Mouse (Mus musculus) spleen, postnatal 10 days (tissue): ENCODE results near the gene Myb.
"Not testable (repeated sequence)": the region's sequence is repeated elsewhere in the genome, so short reads cannot be mapped to it uniquely, and the experiment has no call there.

Experiments used
- DNase-seq, 2 experiments: peaks; one replicate each; pipeline ENCODE4 v3.0.0; 2021 to 2022; ENCODE audit warnings: low spot score in 2 of 2

Myb gene

GRCm38 (mm10) chr10:21168466-21168865 lies 7.7 kb upstream of the Myb start:
- DNase-seq: no peak

DNA sequence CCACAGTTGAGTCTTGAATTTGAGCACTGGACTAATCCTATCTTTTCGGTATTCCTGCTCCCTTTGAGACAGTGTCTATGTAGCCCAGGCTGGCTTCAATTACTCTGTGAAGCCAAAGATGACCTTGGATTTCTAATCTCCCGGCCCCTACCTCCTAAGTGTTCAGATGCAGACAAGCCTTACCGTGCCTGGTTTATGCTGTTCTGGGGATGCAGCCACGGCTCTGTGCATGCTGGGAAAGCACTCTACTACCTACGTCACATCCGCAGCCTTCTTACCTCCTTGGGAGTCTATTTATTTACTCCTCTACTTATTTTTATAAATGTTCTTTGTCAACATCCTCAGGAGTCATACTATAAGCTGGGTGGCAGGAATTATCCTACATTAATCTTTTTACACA lies 7.1 kb upstream of the Myb start:
- DNase-seq: no peak

- DNase-seq: no peak
Observed at GRCm38 (mm10) chr10:21167165-21167564, 6.4 kb upstream of the Myb start.

GRCm38 (mm10) chr10:21165411-21165810 lies 4.6 kb upstream of the Myb start:
- DNase-seq: no peak

- DNase-seq: no peak
Observed at GRCm38 (mm10) chr10:21162124-21162523, 1.3 kb upstream of the Myb start.

DNA sequence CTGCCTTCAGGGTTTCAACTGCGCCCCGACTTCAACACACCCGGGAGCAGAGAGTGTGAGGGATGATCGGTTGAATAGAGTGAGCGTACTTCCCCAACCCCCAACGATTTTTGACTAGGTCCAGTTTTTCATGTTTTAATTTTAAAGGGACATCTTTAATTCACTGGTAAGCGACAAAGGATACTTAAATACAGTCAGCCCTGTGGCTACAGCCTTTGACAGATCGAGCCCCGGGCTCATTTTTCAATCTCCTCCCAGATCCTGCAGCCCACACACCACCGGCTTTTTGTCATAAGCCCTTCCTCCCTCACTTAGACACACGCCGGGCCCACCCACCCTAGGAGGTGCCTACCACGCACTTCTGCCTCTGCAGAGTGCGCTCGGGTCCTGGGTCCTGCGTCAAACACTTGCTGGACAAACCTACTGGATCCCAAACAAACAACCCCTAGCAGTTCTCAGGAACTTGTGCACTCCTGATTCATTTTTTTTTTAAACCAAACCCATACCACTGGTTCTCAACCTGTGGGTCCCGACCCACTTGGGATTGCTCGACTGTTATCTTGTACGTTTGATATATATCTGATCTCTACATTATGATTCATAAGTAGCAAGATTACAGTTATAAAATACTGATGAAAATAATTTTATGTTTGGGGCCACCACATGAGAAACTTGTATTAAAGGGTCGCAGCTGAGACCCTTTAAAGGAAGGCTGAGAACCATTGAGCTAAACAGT lies 743 bp upstream of the Myb start:
- DNase-seq: peak; percentile 39 to 54

DNA sequence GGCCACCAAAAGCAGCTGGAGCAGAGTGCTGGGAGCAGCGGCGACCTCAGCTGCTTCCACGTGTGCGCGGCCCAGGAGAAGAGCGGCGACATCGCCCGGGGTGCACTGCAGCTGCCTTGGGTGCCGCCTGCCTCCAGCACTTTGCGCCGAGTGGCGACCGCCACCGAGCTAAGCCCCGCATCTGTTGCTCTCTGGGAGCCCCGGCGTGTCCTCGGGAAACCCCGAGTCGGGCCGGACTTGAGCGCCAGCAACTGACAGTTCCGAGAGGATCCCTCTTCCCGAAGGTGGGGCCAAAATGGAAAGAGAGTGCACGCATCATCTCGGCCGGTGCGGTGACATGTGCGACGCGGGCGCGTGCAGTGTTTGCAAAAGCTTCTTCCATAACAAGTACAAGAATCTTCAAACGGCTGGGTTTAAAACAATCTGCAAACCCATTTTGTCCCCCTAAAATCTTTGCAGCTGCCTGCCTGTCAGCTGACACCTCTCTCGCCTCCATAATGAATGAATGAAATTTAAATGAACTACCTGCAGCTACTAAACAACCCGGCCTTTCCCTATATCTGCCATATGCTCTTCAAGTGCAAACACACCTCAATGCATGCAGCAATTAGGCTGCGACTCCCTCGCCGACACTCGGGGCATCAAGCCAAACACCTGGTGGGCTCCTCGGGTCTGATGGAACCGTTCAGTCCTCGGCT lies 938 bp downstream of the Myb start:
- DNase-seq: peak; percentile 66 to 67

GRCm38 (mm10) chr10:21158918-21159443 lies 1.8 kb downstream of the Myb start:
- DNase-seq: peak; percentile 76 to 78

- peak; percentile 65 to 79 for DNase-seq
Observed at GRCm38 (mm10) chr10:21158111-21158917, 2.5 kb downstream of the Myb start.

- no peak for DNase-seq
Observed at GRCm38 (mm10) chr10:21156953-21157499, 3.8 kb downstream of the Myb start.

- DNase-seq: no peak
Observed at GRCm38 (mm10) chr10:21156416-21156815, 4.4 kb downstream of the Myb start.

- no peak for DNase-seq
Observed at GRCm38 (mm10) chr10:21154927-21155326, 5.9 kb downstream of the Myb start.

GRCm38 (mm10) chr10:21153433-21153832 lies 7.4 kb downstream of the Myb start:
- no peak for DNase-seq

GRCm38 (mm10) chr10:21152812-21153211 lies 8.0 kb downstream of the Myb start:
- no peak for DNase-seq

GRCm38 (mm10) chr10:21151320-21151719 lies 9.5 kb downstream of the Myb start:
- DNase-seq: no peak

DNA sequence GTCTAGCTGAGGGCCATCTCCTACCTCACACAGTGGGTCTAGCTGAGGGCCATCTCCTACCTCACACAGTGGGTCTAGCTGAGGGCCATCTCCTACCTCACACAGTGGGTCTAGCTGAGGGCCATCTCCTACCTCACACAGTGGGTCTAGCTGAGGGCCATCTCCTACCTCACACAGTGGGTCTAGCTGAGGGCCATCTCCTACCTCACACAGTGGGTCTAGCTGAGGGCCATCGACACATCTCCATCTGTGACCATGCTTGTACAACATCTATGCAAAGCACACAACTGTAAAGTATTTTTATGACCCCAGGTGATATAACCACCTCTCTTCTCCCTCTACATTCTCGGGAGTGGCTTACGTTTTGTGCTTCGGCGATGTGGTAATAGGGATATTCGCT lies 10.8 kb downstream of the Myb start:
- not testable (repeated sequence) for DNase-seq

DNA sequence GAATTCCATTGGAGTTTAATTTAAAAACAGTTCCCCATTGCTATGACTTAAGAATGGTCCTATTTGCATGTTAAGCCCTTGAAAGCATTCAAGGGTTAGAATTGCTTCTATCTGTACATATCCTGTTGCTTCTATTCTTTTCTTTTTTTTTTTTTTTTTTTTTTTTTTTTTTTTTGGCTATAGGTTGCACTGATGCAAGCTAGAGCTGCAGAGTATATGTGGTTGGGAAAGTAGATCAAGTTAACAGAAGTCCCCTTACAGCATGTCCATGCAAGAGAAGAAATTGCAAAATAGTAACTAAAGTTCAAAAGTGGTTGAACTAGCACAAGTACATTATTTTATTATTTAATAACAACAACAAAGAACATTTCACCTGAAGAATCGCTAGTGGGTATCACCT lies 14.1 kb downstream of the Myb start:
- no peak for DNase-seq

GRCm38 (mm10) chr10:21146263-21146662 lies 14.5 kb downstream of the Myb start:
- no peak for DNase-seq

DNA sequence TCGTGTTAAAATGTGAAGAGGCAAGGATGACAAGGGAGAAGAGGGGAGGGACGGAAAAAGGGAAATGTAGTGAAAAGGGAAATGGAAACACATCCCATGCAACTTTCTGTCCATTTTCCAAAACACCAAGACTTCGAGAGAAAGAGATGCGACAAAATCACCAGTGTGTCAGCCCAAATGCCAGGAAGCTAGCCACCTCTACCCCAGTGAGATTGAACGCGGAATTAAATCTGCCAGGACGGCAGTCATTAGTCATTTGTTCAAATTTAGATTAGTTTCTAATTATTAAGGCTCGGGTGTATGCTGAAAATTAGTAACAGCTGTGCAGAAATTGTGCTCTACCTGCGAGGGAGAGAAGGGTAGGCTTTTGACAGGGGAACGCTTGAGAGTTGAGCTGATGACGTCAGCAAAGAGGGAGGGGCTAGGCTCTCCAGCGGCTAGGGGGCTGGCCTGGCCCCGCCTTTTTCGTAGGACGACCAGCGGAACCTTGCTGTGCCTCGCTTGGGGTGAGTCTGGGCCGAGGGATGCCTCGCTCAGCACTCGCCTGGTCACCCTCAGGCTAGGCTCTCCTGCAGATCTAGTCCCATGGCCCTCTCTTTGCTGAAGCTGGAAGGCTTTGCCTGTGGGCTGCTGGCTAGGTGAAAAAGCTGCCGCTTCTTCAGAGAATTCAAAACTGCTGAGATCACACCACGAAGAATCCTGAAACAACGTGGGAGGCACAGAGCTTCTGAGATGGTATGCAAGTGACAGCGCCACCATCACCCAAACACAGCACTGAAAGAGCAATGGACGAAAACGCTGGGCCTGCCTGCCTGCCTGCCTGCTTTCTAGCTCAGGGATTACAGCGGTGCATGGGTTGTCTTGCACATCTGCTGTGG lies 15.9 kb downstream of the Myb start:
- DNase-seq: peak in 1 of 2 experiments; percentile 41

DNA sequence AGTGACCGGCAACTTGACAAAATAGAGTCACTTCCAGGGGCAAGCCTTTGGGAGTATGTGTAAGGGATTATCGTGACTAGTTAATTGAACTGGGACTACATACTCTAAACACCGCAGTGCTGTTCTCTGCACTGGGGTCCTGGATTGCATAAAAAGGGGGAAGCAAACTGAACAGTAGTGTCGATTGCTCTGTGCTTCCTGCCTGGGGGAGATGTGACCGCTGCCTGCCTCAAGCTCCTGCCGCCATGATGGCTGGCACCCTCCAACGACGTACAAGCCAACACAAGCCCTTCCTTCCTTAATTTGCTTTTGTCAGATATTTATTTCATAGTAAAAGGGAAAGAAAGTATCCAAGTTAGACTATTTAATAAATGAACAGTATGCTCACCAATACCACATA lies 25.5 kb downstream of the Myb start:
- no peak for DNase-seq

DNA sequence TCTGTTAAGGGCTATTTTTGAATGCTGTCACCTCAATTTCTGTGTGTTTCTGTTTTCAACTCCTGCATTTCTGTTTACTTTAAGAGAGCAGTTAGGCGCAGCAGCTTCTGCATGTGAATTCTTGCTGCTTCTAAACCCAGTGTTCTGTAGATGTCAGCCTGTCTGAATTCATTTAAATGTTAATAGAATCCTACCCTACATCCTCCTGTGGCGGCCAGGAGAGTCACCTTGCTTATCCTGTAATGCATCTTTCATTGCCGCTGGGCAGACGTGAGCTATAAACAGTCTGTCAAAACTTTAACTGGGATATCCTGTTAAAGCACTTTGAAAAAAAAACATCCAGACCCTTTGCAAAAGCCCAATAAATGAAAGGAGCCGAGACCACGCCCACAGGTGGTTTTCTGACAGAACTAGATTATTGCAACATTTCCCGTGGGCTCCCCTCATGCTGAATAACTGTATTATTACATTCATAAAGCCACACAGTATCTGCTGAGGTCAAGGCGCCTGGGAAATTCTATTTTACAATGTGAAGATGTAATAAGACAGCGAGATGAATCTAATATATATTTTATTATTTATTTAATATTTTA lies 29.8 kb downstream of the Myb start:
- no peak for DNase-seq
